ENCODE assay signal across 30 mouse cellular contexts in genomic region chr3:51208633-51209032, GRCm38 (mm10). TPM values are rescaled to one million over a fixed set of nuclear protein-coding genes. Genes with fewer than 3 reads are reported as not detected.
DNase-seq lines count a peak whose midpoint lies in the region; ATAC-seq and TF ChIP-seq lines count a peak whose summit lies in the region.
"Had no signal": no experiment of that assay in that cellular context is flagged by ENCODE, and none has a peak within 500 bp of the region (broad histone marks: within the 10 kb centered on the region; RNA-seq: fewer than 3 reads in every experiment).

No protein-coding gene starts in this region.

- no peak for TF ChIP-seq POLR2A in bone marrow, adult 2 months (IDR thresholded peaks at IDR 0.05; ENCODE audit: borderline replicate concordance, control insufficient read depth, low read depth, low read length)

- ATAC-seq in liver, postnatal 0 days, result no peak
- ATAC-seq: forebrain, embryonic 15.5 days had no signal

- no peak overlapping the region for H3K4me3 ChIP-seq in liver, postnatal 0 days (ENCODE audit: low read depth, low read length)
- H3K4me3 ChIP-seq in ES-E14 (ENCODE audit: insufficient read depth in 1 of 2, low read depth in 1 of 2, low read length in 2 of 2, poor library complexity in 1 of 2, severe bottlenecking in 1 of 2), result peak overlapping the region in 1 of 2 experiments; percentile 17; a peak in 1 of 4 replicates
- H3K4me3 ChIP-seq in bone marrow, adult 2 months (replicated peaks; ENCODE audit: control insufficient read depth, low read depth, low read length), result no peak overlapping the region
- H3K4me3 ChIP-seq: embryonic facial prominence, embryonic 10.5 days; embryonic facial prominence, embryonic 13.5 days; erythroblast, embryonic 14.5 days; forebrain, embryonic 12.5 days; forebrain, embryonic 15.5 days; heart, adult 2 months; heart, embryonic 10.5 days; heart, embryonic 13.5 days; hindbrain, embryonic 12.5 days; hindbrain, embryonic 15.5 days had no signal

- no peak overlapping the region for H3K9ac ChIP-seq in liver, postnatal 0 days (replicated peaks)
- peak overlapping the region; percentile 59; the same call in 1 of the 2 replicates for H3K9ac ChIP-seq in ES-E14 (ENCODE audit: insufficient read depth, low read depth, low read length, poor library complexity, severe bottlenecking)
- H3K9ac ChIP-seq: embryonic facial prominence, embryonic 13.5 days; forebrain, embryonic 12.5 days; forebrain, embryonic 15.5 days; heart, embryonic 13.5 days; hindbrain, embryonic 12.5 days; hindbrain, embryonic 15.5 days had no signal

- in situ Hi-C loops in ES-E14 (cut with MboI; ENCODE audit: low sequenced_read_pairs in 2 of 2, unreplicated experiment in 2 of 2), result no loop called here

- H3K27me3 ChIP-seq in liver, postnatal 0 days (ENCODE audit: insufficient read depth, low read length), result no peaks in the 10 kb centered on the region
- H3K27me3 ChIP-seq: CH12.LX; embryonic facial prominence, embryonic 13.5 days; forebrain, embryonic 12.5 days; forebrain, embryonic 15.5 days; heart, embryonic 13.5 days; hindbrain, embryonic 12.5 days; hindbrain, embryonic 15.5 days had no signal

- H3K9me3 ChIP-seq in liver, postnatal 0 days (ENCODE audit: low read length), result no peaks in the 10 kb centered on the region
- no peaks in the 10 kb centered on the region for H3K9me3 ChIP-seq in ES-E14 (ENCODE audit: control insufficient read depth, insufficient read depth, low read depth, low read length)
- H3K9me3 ChIP-seq: embryonic facial prominence, embryonic 10.5 days; embryonic facial prominence, embryonic 13.5 days; forebrain, embryonic 12.5 days; forebrain, embryonic 15.5 days; heart, embryonic 10.5 days; hindbrain, embryonic 12.5 days; hindbrain, embryonic 15.5 days had no signal

- no peaks in the 10 kb centered on the region for H3K36me3 ChIP-seq in liver, postnatal 0 days (replicated peaks; ENCODE audit: insufficient read depth, low read length)
- H3K36me3 ChIP-seq in ES-E14 (ENCODE audit: control insufficient read depth, insufficient read depth, low read length, poor library complexity, severe bottlenecking), result no peaks in the 10 kb centered on the region
- H3K36me3 ChIP-seq: embryonic facial prominence, embryonic 10.5 days; embryonic facial prominence, embryonic 13.5 days; forebrain, embryonic 12.5 days; forebrain, embryonic 15.5 days; heart, embryonic 10.5 days; heart, embryonic 13.5 days; hindbrain, embryonic 12.5 days; hindbrain, embryonic 15.5 days had no signal

- 0 out of 2 replicates have a peak overlapping the region, but pooled peaks have one; percentile 66 for H3K27ac ChIP-seq in liver, postnatal 0 days (ENCODE audit: low read depth)
- peak overlapping the region; percentile 97 for H3K27ac ChIP-seq in ES-E14 (ENCODE audit: insufficient read depth, low read depth, low read length, poor library complexity, severe bottlenecking)
- H3K27ac ChIP-seq in bone marrow, adult 2 months (ENCODE audit: control insufficient read depth, insufficient read depth, low read depth, low read length, poor library complexity), result peak overlapping the region; percentile 68
- H3K27ac ChIP-seq: embryonic facial prominence, embryonic 10.5 days; embryonic facial prominence, embryonic 13.5 days; forebrain, embryonic 12.5 days; forebrain, embryonic 15.5 days; heart, adult 2 months; heart, embryonic 10.5 days; heart, embryonic 13.5 days; hindbrain, embryonic 12.5 days; hindbrain, embryonic 15.5 days had no signal

- H3K4me1 ChIP-seq in liver, postnatal 0 days (ENCODE audit: insufficient read depth), result peaks cover under 1% of the 10 kb centered on the region; the same call in 1 of the 2 replicates
- H3K4me1 ChIP-seq in ES-E14 (ENCODE audit: control insufficient read depth in 2 of 2, insufficient read depth in 2 of 2, low read length in 2 of 2, poor library complexity in 1 of 2), result peaks cover 15 to 30% of the 10 kb centered on the region in 2 experiments
- H3K4me1 ChIP-seq in bone marrow, adult 2 months (ENCODE audit: control insufficient read depth, insufficient read depth, low read length), result peaks cover 2% of the 10 kb centered on the region; the same call in 1 of the 2 replicates
- H3K4me1 ChIP-seq: embryonic facial prominence, embryonic 13.5 days; forebrain, embryonic 12.5 days; forebrain, embryonic 15.5 days; hindbrain, embryonic 12.5 days; hindbrain, embryonic 15.5 days had no signal

- DNase-seq in liver, postnatal 0 days, result no peak
- DNase-seq in liver (no peak), ES-E14 (ENCODE audit: low read depth, low spot score) (no peak)
- DNase-seq in testis, postnatal 14 days (ENCODE audit: low spot score), result no peak
- DNase-seq in right cerebral cortex, postnatal 14 days, result no peak
- DNase-seq in left cerebral cortex, adult 11 months (ENCODE audit: low spot score), result no peak
- DNase-seq: adrenal gland, postnatal 10 days; adrenal gland, postnatal 36 days; B cell, adult 2 months; cerebellum, adult 11-12 months; cerebellum, adult 8-10 months; cerebellum, postnatal 10 days; cerebellum, postnatal 36 days; embryo, embryonic 11 days; gastrocnemius, postnatal 10 days; gastrocnemius, postnatal 36 days; heart, adult 2 months; heart, postnatal 14 days; heart, postnatal 4 days had no signal

- no peak for TF ChIP-seq CTCF in liver, postnatal 0 days (IDR thresholded peaks at IDR 0.05; ENCODE audit: low read depth)
- no peak for TF ChIP-seq CTCF in bone marrow, adult 2 months (IDR thresholded peaks at IDR 0.05; ENCODE audit: control insufficient read depth, insufficient read depth, low read length)

- TF ChIP-seq EP300 in liver, postnatal 0 days (IDR thresholded peaks at IDR 0.05; ENCODE audit: low read depth), result no peak

- WGBS in liver, postnatal 0 days (ENCODE audit: insufficient replicate concordance), result 62% methylated on average over 5 of the region's 5 CpGs
- WGBS in bone marrow, adult 2 months, result 62% methylated on average over 5 of the region's 5 CpGs

- H3K4me2 ChIP-seq in liver, postnatal 0 days (ENCODE audit: low read depth, low read length), result no peak overlapping the region
- H3K4me2 ChIP-seq: embryonic facial prominence, embryonic 13.5 days; forebrain, embryonic 12.5 days; forebrain, embryonic 15.5 days; heart, embryonic 13.5 days; hindbrain, embryonic 12.5 days; hindbrain, embryonic 15.5 days had no signal

TF ChIP-seq in ES-E14, 5 proteins besides CTCF, POLR2A, EP300 and RAD21:
- no peak for TF ChIP-seq CHD2 (IDR thresholded peaks at IDR 0.05; ENCODE audit: low read depth, low read length)
- TF ChIP-seq MAFK (IDR thresholded peaks at IDR 0.05; ENCODE audit: insufficient read depth, low read depth, low read length), result no peak
- TF ChIP-seq HCFC1 (IDR thresholded peaks at IDR 0.05; ENCODE audit: borderline replicate concordance, insufficient read depth, low read length), result no peak
- TF ChIP-seq ZNF384 (IDR thresholded peaks at IDR 0.05; ENCODE audit: low read depth, low read length), result no peak
- TF ChIP-seq ZC3H11A (IDR thresholded peaks at IDR 0.05; ENCODE audit: borderline replicate concordance, low read depth, low read length), result no peak

RNA-seq across cellular contexts. Expression of gene Noct, which starts 15.6 kb away (rescaled TPM):
- polyA plus RNA-seq in liver, postnatal 0 days (2015; fragmentation: Nextera tagmentation; extraction: Ambion mirVana), result 8.5 and 11.4 TPM in 2 replicates
- total RNA-seq in ES-E14 (2012; rRNA removed), result 39.3 and 53.4 TPM in 2 replicates
- 14.4 and 18.3 TPM in 2 replicates for polyA plus RNA-seq in bone marrow, adult 2 months (2011; ENCODE audit: insufficient read depth, insufficient read length, low replicate concordance, missing spikeins)
